Comparison of ENCODE assay signal across 23 mouse cellular contexts in the genomic region with DNA sequence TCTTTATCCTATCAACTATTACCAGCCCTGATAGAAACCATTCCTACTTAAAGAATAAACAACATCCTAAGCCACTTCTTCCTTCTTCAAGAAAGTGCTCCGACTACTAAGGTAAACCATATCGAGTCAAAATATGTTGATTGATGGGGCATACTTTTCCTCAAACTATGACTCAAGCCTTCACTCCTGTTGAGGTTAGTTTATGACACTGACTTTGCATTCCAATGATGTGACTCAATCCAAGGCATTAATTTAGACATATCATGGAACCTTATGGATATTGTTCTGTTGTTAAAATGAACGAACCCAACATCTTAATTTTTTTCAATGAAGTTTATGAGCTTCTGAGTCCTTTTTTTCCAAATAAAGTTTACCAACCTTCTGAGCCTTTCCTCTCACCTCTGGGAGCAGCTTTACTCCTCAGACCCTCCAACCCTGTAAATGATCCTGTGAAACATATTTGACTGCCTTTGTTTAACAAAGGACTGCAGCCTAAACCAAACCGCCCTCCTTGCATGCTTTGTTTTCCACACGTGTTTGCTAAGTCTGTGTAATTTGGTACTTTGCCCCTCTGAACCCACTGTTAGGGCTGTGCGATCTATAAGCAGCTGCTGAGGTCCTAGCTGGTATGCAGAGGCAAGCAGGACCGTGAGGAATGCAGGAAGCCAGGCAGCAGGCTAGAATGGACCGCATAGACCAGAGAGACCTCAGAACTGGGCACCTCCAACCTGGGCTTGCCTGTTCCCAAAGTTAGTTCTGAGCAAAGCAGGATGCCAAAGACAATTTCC.
A peak's percentile ranks its signal among the peaks of the same experiment; 100 is the strongest.
DNase-seq lines count a peak whose midpoint lies in the region; ATAC-seq and TF ChIP-seq lines count a peak whose summit lies in the region.
"Had no signal": no experiment of that assay in that cellular context is flagged by ENCODE, and none has a peak within 500 bp of the region (broad histone marks: within the 10 kb centered on the region; RNA-seq: fewer than 3 reads in every experiment).

No protein-coding gene starts in this region.

- no peaks in the 10 kb centered on the region for H3K27me3 ChIP-seq in C2C12 (ENCODE audit: control insufficient read depth, insufficient read depth, insufficient read length)
- no peaks in the 10 kb centered on the region for H3K27me3 ChIP-seq in embryonic facial prominence, embryonic 10.5 days (replicated peaks; ENCODE audit: low read depth, poor library complexity, severe bottlenecking)
- no peaks in the 10 kb centered on the region for H3K27me3 ChIP-seq in limb, embryonic 10.5 days (ENCODE audit: low read depth, poor library complexity, severe bottlenecking)
- H3K27me3 ChIP-seq in liver, embryonic 13.5 days: no peaks in the 10 kb centered on the region
- no peaks in the 10 kb centered on the region for H3K27me3 ChIP-seq in hindbrain, postnatal 0 days (ENCODE audit: insufficient read depth, low read length)
- H3K27me3 ChIP-seq: hindbrain, embryonic 15.5 days; neural tube, embryonic 15.5 days had no signal

- H3K27ac ChIP-seq in embryonic facial prominence, embryonic 10.5 days (replicated peaks): peak overlapping the region; percentile 51; the same call in 1 of the 2 replicates
- peak overlapping the region; percentile 77 for H3K27ac ChIP-seq in limb, embryonic 10.5 days
- no peak overlapping the region for H3K27ac ChIP-seq in liver, embryonic 13.5 days
- no peak overlapping the region for H3K27ac ChIP-seq in hindbrain, postnatal 0 days
- H3K27ac ChIP-seq: forebrain, embryonic 10.5 days; hindbrain, embryonic 15.5 days; midbrain, embryonic 10.5 days; neural tube, embryonic 15.5 days had no signal

- H3K4me1 ChIP-seq in embryonic facial prominence, embryonic 10.5 days: peaks cover 41% of the 10 kb centered on the region
- peaks cover 48% of the 10 kb centered on the region for H3K4me1 ChIP-seq in limb, embryonic 10.5 days
- H3K4me1 ChIP-seq in liver, embryonic 13.5 days (replicated peaks): no peaks in the 10 kb centered on the region
- no peaks in the 10 kb centered on the region for H3K4me1 ChIP-seq in hindbrain, postnatal 0 days (ENCODE audit: insufficient read depth, low read length)
- H3K4me1 ChIP-seq: hindbrain, embryonic 15.5 days; midbrain, embryonic 10.5 days had no signal

- no peak for DNase-seq in embryonic facial prominence, embryonic 10.5 days (ENCODE audit: low spot score)
- DNase-seq in limb, embryonic 10.5 days (ENCODE audit: low spot score): peak; percentile 38
- no peak for DNase-seq in liver, embryonic 13.5 days
- no peak for DNase-seq in right cerebral cortex, postnatal 25 days
- DNase-seq in hindbrain, postnatal 0 days (ENCODE audit: low spot score): no peak
- no peak for DNase-seq in B cell, adult 2 months
- DNase-seq in spleen, postnatal 4 days (ENCODE audit: low spot score in 2 of 2): no peak
- DNase-seq: adrenal gland, postnatal 25 days; cerebellum, adult 8-10 months; cerebellum, postnatal 36 days; forebrain, postnatal 0 days; gastrocnemius, postnatal 36 days; kidney, adult 2 months; kidney, postnatal 10 days; lung, postnatal 10 days; right cerebral cortex, adult 18-20 months; thymus, postnatal 25 days had no signal

- TF ChIP-seq CTCF in C2C12 (IDR thresholded peaks at IDR 0.05; ENCODE audit: control insufficient read depth, insufficient read depth, insufficient read length): no peak
- TF ChIP-seq CTCF in hindbrain, postnatal 0 days (IDR thresholded peaks at IDR 0.05; ENCODE audit: low read depth): no peak

- WGBS in embryonic facial prominence, embryonic 10.5 days: 69% methylated on average over 8 of the region's 8 CpGs
- 78% methylated on average over 8 of the region's 8 CpGs for WGBS in limb, embryonic 10.5 days
- WGBS in liver, embryonic 13.5 days (ENCODE audit: insufficient replicate concordance): 53% methylated on average over 8 of the region's 8 CpGs
- 75% methylated on average over 8 of the region's 8 CpGs for WGBS in hindbrain, postnatal 0 days

- no peaks in the 10 kb centered on the region for H3K36me3 ChIP-seq in C2C12 (ENCODE audit: control insufficient read depth, insufficient read depth)
- no peaks in the 10 kb centered on the region for H3K36me3 ChIP-seq in embryonic facial prominence, embryonic 10.5 days (replicated peaks)
- no peaks in the 10 kb centered on the region for H3K36me3 ChIP-seq in limb, embryonic 10.5 days
- no peaks in the 10 kb centered on the region for H3K36me3 ChIP-seq in liver, embryonic 13.5 days
- no peaks in the 10 kb centered on the region for H3K36me3 ChIP-seq in hindbrain, postnatal 0 days (ENCODE audit: insufficient read depth, low read length)
- H3K36me3 ChIP-seq: forebrain, embryonic 10.5 days; hindbrain, embryonic 15.5 days; midbrain, embryonic 10.5 days; neural tube, embryonic 15.5 days had no signal

- H3K79me2 ChIP-seq in C2C12 (ENCODE audit: control insufficient read depth, insufficient read depth): no peaks in the 10 kb centered on the region

- no peak overlapping the region for H3K4me2 ChIP-seq in liver, embryonic 13.5 days
- no peak overlapping the region for H3K4me2 ChIP-seq in hindbrain, postnatal 0 days (ENCODE audit: low read depth, low read length)
- H3K4me2 ChIP-seq: hindbrain, embryonic 15.5 days; neural tube, embryonic 15.5 days had no signal

- ATAC-seq in liver, embryonic 13.5 days (ENCODE audit: low read depth): peak; percentile 51
- ATAC-seq in hindbrain, postnatal 0 days: no peak
- ATAC-seq: CD4-positive, CD25-positive, alpha-beta regulatory T cell, adult 4 months; forebrain, postnatal 0 days had no signal

- H3K9me3 ChIP-seq in embryonic facial prominence, embryonic 10.5 days: no peaks in the 10 kb centered on the region
- no peaks in the 10 kb centered on the region for H3K9me3 ChIP-seq in limb, embryonic 10.5 days (replicated peaks)
- H3K9me3 ChIP-seq in liver, embryonic 13.5 days (replicated peaks): no peaks in the 10 kb centered on the region
- H3K9me3 ChIP-seq in hindbrain, postnatal 0 days (ENCODE audit: low read length): no peaks in the 10 kb centered on the region
- H3K9me3 ChIP-seq: forebrain, embryonic 10.5 days; hindbrain, embryonic 15.5 days; midbrain, embryonic 10.5 days; neural tube, embryonic 15.5 days had no signal

- H3K4me3 ChIP-seq in C2C12 (ENCODE audit: insufficient read depth, poor library complexity, severe bottlenecking): no peak overlapping the region
- H3K4me3 ChIP-seq in embryonic facial prominence, embryonic 10.5 days: no peak overlapping the region
- H3K4me3 ChIP-seq in limb, embryonic 10.5 days: no peak overlapping the region
- no peak overlapping the region for H3K4me3 ChIP-seq in liver, embryonic 13.5 days (replicated peaks)
- H3K4me3 ChIP-seq in hindbrain, postnatal 0 days (ENCODE audit: low read length): no peak overlapping the region
- H3K4me3 ChIP-seq: forebrain, embryonic 10.5 days; hindbrain, embryonic 15.5 days; midbrain, embryonic 10.5 days; neural tube, embryonic 15.5 days had no signal

- no peaks in the 10 kb centered on the region for H3K79me3 ChIP-seq in C2C12 (ENCODE audit: low read depth)

- no peak overlapping the region for H3K9ac ChIP-seq in liver, embryonic 13.5 days
- no peak overlapping the region for H3K9ac ChIP-seq in hindbrain, postnatal 0 days (replicated peaks; ENCODE audit: low read length)
- H3K9ac ChIP-seq: forebrain, postnatal 0 days; hindbrain, embryonic 15.5 days; neural tube, embryonic 15.5 days had no signal

- no peak overlapping the region for H3ac ChIP-seq in C2C12 (ENCODE audit: control insufficient read depth, insufficient read length, low read depth)

TF ChIP-seq in C2C12, 6 proteins besides CTCF, POLR2A, EP300 and RAD21:
- TF ChIP-seq FOSL1 (IDR thresholded peaks at IDR 0.05; ENCODE audit: insufficient read depth, low read length, poor library complexity, severe bottlenecking): peak; percentile 50
- peak; percentile 6 for TF ChIP-seq CEBPB (IDR thresholded peaks at IDR 0.05; ENCODE audit: low read depth)
- no peak for TF ChIP-seq MYOG (IDR thresholded peaks at IDR 0.05; ENCODE audit: control insufficient read depth, extremely low read depth, insufficient read length)
- no peak for TF ChIP-seq MAX (IDR thresholded peaks at IDR 0.05)
- no peak for TF ChIP-seq MYOD1 (IDR thresholded peaks at IDR 0.05; ENCODE audit: control insufficient read depth, insufficient read length, low read depth)
- TF ChIP-seq USF1 (IDR thresholded peaks at IDR 0.05; ENCODE audit: low read depth): no peak
TF ChIP-seq in C2C12: peak in this region for 2.

Comparison
In these comparisons a context has a peak if more than half of its experiments do, and no peak if none do; other contexts are left out.
1. H3K27ac ChIP-seq: peak in embryonic facial prominence, embryonic 10.5 days (single experiment) and limb, embryonic 10.5 days (single experiment); none in liver, embryonic 13.5 days (single experiment) and hindbrain, postnatal 0 days (single experiment).